Mouse (Mus musculus): ENCODE measurements around the gene 2410002F23Rik. TPM values are rescaled to one million over a fixed set of nuclear protein-coding genes. Genes with fewer than 3 reads are reported as not detected.

2410002F23Rik gene
- total RNA-seq, 2 experiments from 2014 or later = 34.9 to 42.1 TPM

Other genes with a start within 250 kb of the 2410002F23Rik start
- gene Klk1b26, start 234.6 kb upstream of the 2410002F23Rik start, total RNA-seq (2021) = not detected
- not detected for gene Klk1b27, start 194.4 kb upstream of the 2410002F23Rik start, total RNA-seq (2021)
- gene Klk1b21, start 144.4 kb upstream of the 2410002F23Rik start, total RNA-seq (2021) = not detected
- gene Klk1b22, start 134.0 kb upstream of the 2410002F23Rik start, total RNA-seq (2021) = not detected
- not detected for gene Klk1b16, start 110.0 kb upstream of the 2410002F23Rik start, total RNA-seq (2021)
- gene Klk1b24, start 58.5 kb upstream of the 2410002F23Rik start, total RNA-seq (2021) = not detected
- gene Klk1b3, start 48.5 kb upstream of the 2410002F23Rik start, total RNA-seq (2021) = not detected
- not detected for gene Klk1b4, start 39.3 kb upstream of the 2410002F23Rik start, total RNA-seq (2021)
- not detected for gene Klk1b5, start 30.8 kb upstream of the 2410002F23Rik start, total RNA-seq (2021)
- gene Klk1, start 21.4 kb upstream of the 2410002F23Rik start, total RNA-seq (2021) = not detected
- gene Gm36864, start 10.5 kb upstream of the 2410002F23Rik start, total RNA-seq (2021) = not detected
- gene 1700028J19Rik, start within 50 bp of the 2410002F23Rik start, total RNA-seq (2021) = under 1 TPM; 0.47 to 0.53 TPM
- gene Acp4, start 10.7 kb downstream of the 2410002F23Rik start, total RNA-seq (2021) = not detected
- not detected for gene Gm15517, start 14.7 kb downstream of the 2410002F23Rik start, total RNA-seq (2021)
- 1 to 10 TPM; 1.1 TPM for gene Clec11a, start 60.2 kb downstream of the 2410002F23Rik start, total RNA-seq (2021)
- gene Shank1, start 63.5 kb downstream of the 2410002F23Rik start, total RNA-seq (2021) = 1 to 10 TPM; 1.4 TPM
- 1 to 10 TPM in 1 of 2 experiments, under 1 TPM in 1; 0.74 to 1.3 TPM for gene Syt3, start 137.4 kb downstream of the 2410002F23Rik start, total RNA-seq (2021)
- gene 1700008O03Rik, start 139.1 kb downstream of the 2410002F23Rik start, total RNA-seq (2021) = under 1 TPM in 1 of 2 experiments, not detected in 1; 0.40 TPM
- gene Lrrc4b, start 182.3 kb downstream of the 2410002F23Rik start, total RNA-seq (2021) = 10 to 100 TPM; 28.3 to 39.0 TPM
- under 1 TPM; 0.79 to 0.93 TPM for gene Aspdh, start 218.7 kb downstream of the 2410002F23Rik start, total RNA-seq (2021)
- 10 to 100 TPM; 70.3 to 79.0 TPM for gene Josd2, start 221.3 kb downstream of the 2410002F23Rik start, total RNA-seq (2021)
- 100 to 1,000 TPM; 101 to 102 TPM for gene Emc10, start 249.8 kb downstream of the 2410002F23Rik start, total RNA-seq (2021)
- 1 to 10 TPM; 5.1 to 6.0 TPM for gene Fam71e1, start 249.9 kb downstream of the 2410002F23Rik start, total RNA-seq (2021)

All from heart, postnatal 10 days (tissue).